Mouse (Mus musculus) G1E (cell line): Measurements from ENCODE around the gene Rac2. TPM values are rescaled to one million over a fixed set of nuclear protein-coding genes. Genes with fewer than 3 reads are reported as not detected.

Source experiments
- ATAC-seq: 2 replicates; pipeline ENCODE4 v1.8.0; 2016; ENCODE audit warnings: mild to moderate bottlenecking; ENCODE audit not compliant: insufficient number of reproducible peaks, poor library complexity, low FRiP score, severe bottlenecking; ENCODE audit errors: extremely low read depth
- DNase-seq: peaks from one replicate; pipeline ENCODE4 v3.0.0; 2012; ENCODE audit warnings: low spot score
- H3K27me3 ChIP-seq: 2 replicates; pipeline ENCODE4 v1.6.1; 2012; ENCODE audit warnings: mild to moderate bottlenecking, low read length, inconsistent platforms; ENCODE audit not compliant: insufficient read depth
- H3K36me3 ChIP-seq: replicated peaks from 2 replicates; pipeline ENCODE3; 2012; ENCODE audit warnings: mild to moderate bottlenecking, inconsistent platforms
- H3K4me1 ChIP-seq: 2 replicates; pipeline ENCODE4 v1.6.1; 2012; ENCODE audit warnings: low read depth, low read length, inconsistent platforms, mixed read lengths; ENCODE audit not compliant: insufficient read depth
- H3K4me3 ChIP-seq: 2 replicates; pipeline ENCODE4 v1.5.1; 2012; ENCODE audit warnings: low read depth, mild to moderate bottlenecking, inconsistent platforms, low read length, moderate library complexity, mixed read lengths
- H3K9me3 ChIP-seq: replicated peaks from 2 replicates; pipeline ENCODE4 v1.6.1; 2012; ENCODE audit warnings: inconsistent platforms
- CTCF ChIP-seq: IDR thresholded peaks from 2 replicates; pipeline ENCODE4 v1.5.1; 2012; ENCODE audit warnings: low read depth, low read length, inconsistent platforms, mixed read lengths
- GATA1 ChIP-seq: IDR thresholded peaks from 2 replicates; pipeline ENCODE4 v1.6.1; 2012; ENCODE audit warnings: borderline replicate concordance, low read length, inconsistent platforms, mixed read lengths
- GATA2 ChIP-seq: IDR thresholded peaks from 2 replicates; pipeline ENCODE4 v1.6.1; 2012; ENCODE audit warnings: low read depth, low read length, inconsistent platforms, borderline replicate concordance
- POLR2AphosphoS5 ChIP-seq: IDR thresholded peaks from 2 replicates; pipeline ENCODE4 v1.6.1; 2012; ENCODE audit warnings: low read depth, low read length, inconsistent platforms; ENCODE audit not compliant: insufficient replicate concordance
- TAL1 ChIP-seq: conservative IDR thresholded peaks from 2 replicates; pipeline ENCODE4 v1.6.1; 2012; ENCODE audit warnings: low read depth, low read length, inconsistent platforms, mixed read lengths
- polyA plus RNA-seq: library from polyadenylated mRNA; stranded (reverse); fragments of >175 nt; gene quantifications from 2 replicates; pipeline ENCODE4 v1.2.3, GENCODE M21; 2012
- total RNA-seq, 2 experiments: library from RNA; stranded (forward) in 1 of 2; stranded (reverse) in 1 of 2; fragments of 200-1000 nt in 1 of 2; fragments of >200 nt in 1 of 2; fragmentation: Nextera tagmentation in 1 of 2; gene quantifications; 2 replicates each; pipeline ENCODE4 v1.2.3; 2014 to 2017

The Rac2 gene
- total and polyA plus RNA-seq, 3 experiments, result 647 to 981 (median 736) TPM

- DNase-seq, result no peak
- Histone ChIP-seq H3K27me3 (peaks cover 37% of the 10 kb centered on the region), H3K4me3 (no peak overlapping the region), H3K9me3 (no peaks in the 10 kb centered on the region), H3K36me3 (no peaks in the 10 kb centered on the region), H3K4me1 (peaks cover 40% of the 10 kb centered on the region)
- TF ChIP-seq GATA1, result no peak
- ATAC-seq, result no peak
Observed at GRCm38 (mm10) chr15:78585404-78585803, 12.8 kb upstream of the Rac2 start.

- H3K4me1 ChIP-seq, result peaks cover 42% of the 10 kb centered on the region
- ATAC-seq (no peak), DNase-seq (no peak)
- peaks cover 28% of the 10 kb centered on the region for H3K27me3 ChIP-seq
- no peak overlapping the region for H3K4me3 ChIP-seq
- TF ChIP-seq GATA2 (no peak), CTCF (no peak), GATA1 (no peak), TAL1 (no peak), POLR2AphosphoS5 (no peak)
- H3K36me3 ChIP-seq, result peaks cover under 1% of the 10 kb centered on the region
- H3K9me3 ChIP-seq, result no peaks in the 10 kb centered on the region
Observed at GRCm38 (mm10) chr15:78583352-78583751, 10.8 kb upstream of the Rac2 start.

GRCm38 (mm10) chr15:78576284-78576810, 3.8 kb upstream of the Rac2 start:
- TF ChIP-seq GATA2 (no peak), CTCF (no peak), TAL1 (no peak), POLR2AphosphoS5 (no peak), GATA1 (no peak)
- peaks cover 62% of the 10 kb centered on the region for H3K4me1 ChIP-seq
- ATAC-seq, result no peak

GRCm38 (mm10) chr15:78572270-78572600, 348 bp downstream of the Rac2 start:
- no peak for TF ChIP-seq GATA2
- TF ChIP-seq TAL1, result no peak
- TF ChIP-seq POLR2AphosphoS5, result no peak
- no peak for TF ChIP-seq CTCF
- no peak for TF ChIP-seq GATA1
- Histone ChIP-seq H3K4me3 (peak overlapping the region; percentile 83), H3K36me3 (peaks cover 57% of the 10 kb centered on the region), H3K27me3 (no peaks in the 10 kb centered on the region), H3K9me3 (no peaks in the 10 kb centered on the region), H3K4me1 (peaks cover 81% of the 10 kb centered on the region)
- ATAC-seq (no peak), DNase-seq (no peak)

More at GRCm38 (mm10) chr15:78576284-78576810, 3.8 kb upstream of the Rac2 start:
- Histone ChIP-seq H3K4me3 (no peak overlapping the region), H3K36me3 (peaks cover 26% of the 10 kb centered on the region), H3K27me3 (no peaks in the 10 kb centered on the region), H3K9me3 (no peaks in the 10 kb centered on the region)
- DNase-seq, result no peak

- ATAC-seq (peak; percentile 73), DNase-seq (peak; percentile 88)
- Histone ChIP-seq H3K4me1 (peaks cover 84% of the 10 kb centered on the region), H3K36me3 (peaks cover 62% of the 10 kb centered on the region), H3K9me3 (no peaks in the 10 kb centered on the region), H3K4me3 (peak overlapping the region; percentile 83), H3K27me3 (no peaks in the 10 kb centered on the region)
- TF ChIP-seq CTCF, result no peak
- TF ChIP-seq POLR2AphosphoS5, result no peak
- no peak for TF ChIP-seq GATA1
- peak; percentile 84 for TF ChIP-seq TAL1
- peak; percentile 53; the same call in 1 of the 2 replicates for TF ChIP-seq GATA2
Observed at GRCm38 (mm10) chr15:78571554-78572269, 871 bp downstream of the Rac2 start.

- TF ChIP-seq CTCF (no peak), POLR2AphosphoS5 (no peak), GATA2 (no peak), TAL1 (no peak), GATA1 (no peak)
- peaks cover 70% of the 10 kb centered on the region for H3K36me3 ChIP-seq
- ATAC-seq (no peak), DNase-seq (no peak)
- peak overlapping the region; percentile 83; the same call in 1 of the 2 replicates for H3K4me3 ChIP-seq
- H3K9me3 ChIP-seq, result no peaks in the 10 kb centered on the region
- peaks cover 86% of the 10 kb centered on the region for H3K4me1 ChIP-seq
- H3K27me3 ChIP-seq, result no peaks in the 10 kb centered on the region
Observed at GRCm38 (mm10) chr15:78570170-78570569, 2.4 kb downstream of the Rac2 start.

- ATAC-seq, result no peak
- no peaks in the 10 kb centered on the region for H3K9me3 ChIP-seq
- no peaks in the 10 kb centered on the region for H3K27me3 ChIP-seq
- H3K4me1 ChIP-seq, result peaks cover 94% of the 10 kb centered on the region
- no peak for TF ChIP-seq TAL1
- no peak for TF ChIP-seq CTCF
- TF ChIP-seq GATA1, result no peak
- TF ChIP-seq POLR2AphosphoS5, result no peak
- H3K36me3 ChIP-seq, result peaks cover 89% of the 10 kb centered on the region
- no peak for DNase-seq
- H3K4me3 ChIP-seq, result peak overlapping the region; percentile 30; the same call in 1 of the 2 replicates
Observed at GRCm38 (mm10) chr15:78567608-78568120, 4.9 kb downstream of the Rac2 start.
